Mouse (Mus musculus): ENCODE measurements at regions not wholly inside any gene's neighbourhood (a gene's known extent, or its start where the extent isn't known, plus 50 kb on each side); places are given as distances from the start of the nearest gene placed in this dataset.

DNA sequence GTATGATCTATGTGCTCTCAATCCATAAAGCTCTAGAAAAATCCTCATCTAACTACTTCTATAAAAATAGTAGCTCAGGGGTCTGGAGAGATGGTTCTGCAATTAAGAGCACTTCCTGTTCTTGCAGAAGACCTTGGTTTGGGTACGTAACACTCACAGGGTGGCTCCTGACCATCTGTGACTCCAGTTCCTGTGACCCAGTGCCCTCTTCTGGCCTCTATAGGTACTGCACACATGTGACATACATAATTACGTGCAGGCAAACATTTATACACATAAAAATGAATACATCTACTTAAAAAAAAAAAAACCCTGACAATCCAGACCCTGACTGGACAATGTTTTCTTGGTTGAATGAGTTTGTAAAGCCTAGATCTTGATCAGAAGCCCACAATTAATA is 347.2 kb upstream of the Tmpo start:
- no peaks in the 10 kb centered on the region for H3K36me3 ChIP-seq
- H3K4me3 ChIP-seq: no peak overlapping the region
- 0 out of 2 replicates have a peak, but pooled peaks cover 12% of the 10 kb centered on the region for H3K9me3 ChIP-seq (replicated peaks)
- WGBS (ENCODE audit: insufficient replicate concordance): 46% methylated on average over 2 of the region's 2 CpGs
- no peak for ATAC-seq
- H3K27me3 ChIP-seq (replicated peaks): no peaks in the 10 kb centered on the region
- no peak overlapping the region for H3K9ac ChIP-seq
- no peak overlapping the region for H3K27ac ChIP-seq
- no peaks in the 10 kb centered on the region for H3K4me1 ChIP-seq
- H3K4me2 ChIP-seq: no peak overlapping the region

DNA sequence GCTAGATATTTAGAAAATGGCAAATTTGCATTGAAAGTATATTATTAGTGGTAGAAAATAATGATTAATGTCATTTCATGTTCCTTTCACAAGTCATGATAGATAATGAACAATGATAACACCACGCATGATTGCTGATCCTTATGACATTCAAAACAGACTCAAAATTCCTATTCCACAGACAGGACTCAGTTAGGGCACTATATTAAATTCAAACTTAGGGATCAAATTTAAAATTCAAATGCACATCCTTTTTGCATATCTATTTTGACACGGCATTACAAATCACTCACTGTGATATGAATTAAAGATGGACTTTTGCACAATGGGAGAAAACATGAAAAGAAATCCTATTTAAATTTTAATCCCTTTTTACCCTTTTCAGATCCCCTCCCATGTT is 340.1 kb upstream of the Tmpo start:
- WGBS (ENCODE audit: insufficient replicate concordance): 86% methylated on average over 2 of the region's 2 CpGs
- Histone ChIP-seq H3K9ac (no peak overlapping the region), H3K36me3 (no peaks in the 10 kb centered on the region), H3K4me2 (no peak overlapping the region), H3K27ac (no peak overlapping the region), H3K27me3 (replicated peaks) (no peaks in the 10 kb centered on the region), H3K4me1 (no peaks in the 10 kb centered on the region), H3K4me3 (no peak overlapping the region), H3K9me3 (replicated peaks) (0 out of 2 replicates have a peak, but pooled peaks cover 6% of the 10 kb centered on the region)
- ATAC-seq: no peak

DNA sequence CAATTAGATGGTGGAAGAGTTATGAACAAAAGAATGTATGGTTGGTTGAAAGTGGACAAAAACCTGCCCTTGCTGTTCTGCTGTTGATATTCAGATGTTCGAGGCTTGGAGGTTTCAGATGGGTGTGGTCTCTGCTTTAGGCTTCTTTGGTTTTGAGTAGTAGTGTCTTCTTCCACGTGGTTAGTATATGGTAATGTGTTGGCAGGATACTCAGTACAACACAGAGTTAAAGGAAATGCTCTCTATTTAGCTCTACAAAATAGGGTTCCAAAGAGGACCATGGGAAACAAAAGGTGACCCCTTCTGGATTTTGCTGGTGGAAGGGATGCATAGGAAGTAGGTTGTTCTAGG is 333.9 kb upstream of the Tmpo start:
- Histone ChIP-seq H3K36me3 (no peaks in the 10 kb centered on the region), H3K9me3 (replicated peaks) (no peaks in the 10 kb centered on the region), H3K27ac (no peak overlapping the region), H3K4me1 (no peaks in the 10 kb centered on the region), H3K4me2 (no peak overlapping the region), H3K9ac (no peak overlapping the region), H3K27me3 (replicated peaks) (no peaks in the 10 kb centered on the region), H3K4me3 (no peak overlapping the region)
- WGBS (ENCODE audit: insufficient replicate concordance): 45% methylated on average over 2 of the region's 2 CpGs
- no peak for ATAC-seq

DNA sequence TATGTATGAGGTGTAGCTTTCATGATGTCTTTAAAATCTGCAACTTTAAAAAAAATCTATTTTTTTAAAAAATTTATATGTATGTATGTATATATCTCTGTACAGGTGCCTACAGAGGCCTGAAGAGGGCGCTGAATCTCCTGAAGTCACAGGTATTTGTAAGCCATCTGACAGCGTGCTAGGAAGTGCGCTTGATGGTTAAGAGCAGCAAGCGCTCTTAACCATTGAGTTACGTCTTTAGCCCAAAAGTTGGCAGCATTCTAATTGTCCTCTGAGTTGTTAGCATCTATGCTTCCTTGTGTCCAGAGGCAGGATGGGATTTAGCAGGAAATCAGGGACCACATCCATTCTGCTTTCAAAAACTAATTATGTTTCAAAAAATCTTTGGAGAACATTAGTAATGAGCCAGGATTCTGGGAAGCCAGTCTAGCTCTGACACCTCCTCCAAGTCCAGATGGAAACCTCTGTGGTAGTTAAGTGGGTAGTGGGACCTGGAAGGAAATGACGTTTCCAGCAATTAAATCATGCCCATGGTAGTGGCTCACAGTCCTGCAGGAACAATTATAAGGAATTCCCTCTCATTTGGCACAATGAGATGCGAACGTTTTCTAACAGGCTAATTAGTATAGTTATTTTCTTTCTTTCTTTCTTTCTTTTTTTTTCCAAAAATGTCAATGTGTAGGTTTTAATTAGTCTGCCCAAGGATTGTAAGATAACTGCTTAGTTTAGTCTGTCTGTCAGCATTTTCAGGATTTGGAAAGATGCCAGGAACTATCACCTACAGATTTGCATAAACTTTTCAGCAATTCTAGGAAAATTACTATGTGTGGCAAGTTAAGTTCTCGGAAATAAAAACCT is 333.3 kb upstream of the Tmpo start:
- Histone ChIP-seq H3K9ac (no peak overlapping the region), H3K27ac (no peak overlapping the region), H3K4me2 (no peak overlapping the region), H3K4me3 (no peak overlapping the region), H3K9me3 (replicated peaks) (no peaks in the 10 kb centered on the region), H3K4me1 (no peaks in the 10 kb centered on the region), H3K27me3 (replicated peaks) (no peaks in the 10 kb centered on the region), H3K36me3 (no peaks in the 10 kb centered on the region)
- ATAC-seq: no peak
- WGBS (ENCODE audit: insufficient replicate concordance): 66% methylated on average over 9 of the region's 9 CpGs

DNA sequence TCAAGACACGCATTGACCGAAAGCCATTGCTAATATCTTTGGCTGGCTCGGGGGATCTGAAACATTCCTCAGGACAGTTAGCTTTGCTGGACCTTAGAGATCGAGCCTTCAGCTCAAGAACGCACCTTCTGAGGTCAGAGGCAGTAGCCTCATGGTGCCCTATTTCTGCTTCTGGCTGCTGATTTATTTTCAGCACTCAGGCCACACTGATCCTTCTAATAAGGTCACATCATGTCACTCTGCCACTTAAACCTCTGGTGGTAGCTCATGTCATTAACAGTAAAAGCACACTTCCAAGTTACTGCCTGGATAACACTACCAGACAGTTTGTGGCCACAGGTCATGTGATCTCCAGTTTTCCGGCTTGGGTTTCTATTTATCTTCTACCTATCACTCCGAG is 325.9 kb upstream of the Tmpo start:
- no peak for ATAC-seq
- WGBS (ENCODE audit: insufficient replicate concordance): 70% methylated on average over 7 of the region's 7 CpGs
- Histone ChIP-seq H3K4me2 (no peak overlapping the region), H3K4me3 (no peak overlapping the region), H3K4me1 (no peaks in the 10 kb centered on the region), H3K9me3 (replicated peaks) (no peaks in the 10 kb centered on the region), H3K36me3 (no peaks in the 10 kb centered on the region), H3K27ac (no peak overlapping the region), H3K27me3 (replicated peaks) (no peaks in the 10 kb centered on the region), H3K9ac (no peak overlapping the region)

DNA sequence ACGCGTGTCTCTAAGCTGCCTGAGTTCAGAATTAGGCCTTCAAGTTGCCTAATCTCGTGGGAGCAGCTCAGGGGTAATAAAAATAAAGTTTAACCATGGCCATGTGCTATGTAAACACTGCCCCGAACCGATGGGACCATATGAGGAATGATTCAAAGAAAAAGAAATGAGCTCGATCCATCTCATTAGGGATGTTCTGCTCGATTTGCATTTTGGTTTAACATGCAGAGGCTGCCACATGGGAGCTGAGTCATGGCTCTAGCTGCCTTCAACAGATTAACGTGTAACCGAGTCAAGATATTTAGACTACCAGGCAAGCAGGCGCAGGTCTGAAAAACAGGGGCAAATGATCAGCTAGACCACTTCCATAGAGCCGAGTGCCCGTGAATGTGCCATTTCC is 323.8 kb upstream of the Tmpo start:
- ATAC-seq: no peak
- no peaks in the 10 kb centered on the region for H3K9me3 ChIP-seq (replicated peaks)
- WGBS (ENCODE audit: insufficient replicate concordance): 73% methylated on average over 12 of the region's 12 CpGs
- no peak overlapping the region for H3K4me3 ChIP-seq
- no peaks in the 10 kb centered on the region for H3K4me1 ChIP-seq
- H3K9ac ChIP-seq: no peak overlapping the region
- no peak overlapping the region for H3K4me2 ChIP-seq
- no peaks in the 10 kb centered on the region for H3K27me3 ChIP-seq (replicated peaks)
- H3K27ac ChIP-seq: no peak overlapping the region
- H3K36me3 ChIP-seq: no peaks in the 10 kb centered on the region

DNA sequence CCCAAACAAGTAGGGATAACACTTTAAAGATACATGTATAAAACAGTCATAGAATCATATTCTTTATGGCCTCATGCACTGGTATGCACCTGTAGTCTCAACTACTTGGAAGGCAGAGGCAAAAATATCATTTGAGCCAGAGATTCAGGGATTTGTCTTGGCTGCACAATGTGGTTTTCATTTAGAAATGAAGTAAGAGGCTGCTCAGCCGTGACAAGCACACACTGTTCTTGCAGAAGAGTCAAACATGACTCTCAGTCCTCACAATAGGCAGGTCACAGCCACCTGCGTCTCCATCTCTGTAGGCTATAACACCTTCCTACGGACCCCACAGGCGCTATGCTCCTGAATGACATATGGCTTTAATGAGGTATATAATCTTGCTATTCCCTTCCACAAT is 317.4 kb upstream of the Tmpo start:
- Histone ChIP-seq H3K4me1 (no peaks in the 10 kb centered on the region), H3K9ac (no peak overlapping the region), H3K4me3 (no peak overlapping the region), H3K9me3 (replicated peaks) (no peaks in the 10 kb centered on the region), H3K27me3 (replicated peaks) (no peaks in the 10 kb centered on the region), H3K36me3 (no peaks in the 10 kb centered on the region), H3K27ac (no peak overlapping the region), H3K4me2 (no peak overlapping the region)
- 63% methylated on average over 4 of the region's 4 CpGs for WGBS (ENCODE audit: insufficient replicate concordance)
- no peak for ATAC-seq

DNA sequence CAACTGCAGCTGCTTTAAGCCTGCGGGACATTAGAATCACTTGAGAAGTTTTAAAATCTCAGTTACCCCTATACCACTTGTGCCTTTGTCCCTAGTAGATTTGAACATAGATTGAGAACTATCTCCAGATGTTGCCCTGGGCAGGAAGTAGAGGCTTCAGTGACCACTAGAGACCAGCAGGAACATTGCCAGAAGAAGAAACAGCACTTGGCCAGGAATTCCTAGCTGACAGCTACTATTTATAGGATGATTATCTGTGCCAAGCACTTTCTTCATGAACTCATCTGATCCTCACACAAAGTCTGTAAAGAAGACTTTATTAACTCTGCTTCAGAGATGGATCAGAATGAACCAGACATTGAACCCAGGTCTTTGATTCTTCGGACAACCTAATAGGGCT is 283.6 kb upstream of the Tmpo start:
- H3K27ac ChIP-seq: no peak overlapping the region
- no peak overlapping the region for H3K4me3 ChIP-seq
- ATAC-seq: no peak
- no peaks in the 10 kb centered on the region for H3K36me3 ChIP-seq
- H3K27me3 ChIP-seq (replicated peaks): no peaks in the 10 kb centered on the region
- no peaks in the 10 kb centered on the region for H3K4me1 ChIP-seq
- H3K9ac ChIP-seq: no peak overlapping the region
- no peaks in the 10 kb centered on the region for H3K9me3 ChIP-seq (replicated peaks)
- WGBS (ENCODE audit: insufficient replicate concordance): 64% methylated on average over 2 of the region's 2 CpGs
- H3K4me2 ChIP-seq: no peak overlapping the region

DNA sequence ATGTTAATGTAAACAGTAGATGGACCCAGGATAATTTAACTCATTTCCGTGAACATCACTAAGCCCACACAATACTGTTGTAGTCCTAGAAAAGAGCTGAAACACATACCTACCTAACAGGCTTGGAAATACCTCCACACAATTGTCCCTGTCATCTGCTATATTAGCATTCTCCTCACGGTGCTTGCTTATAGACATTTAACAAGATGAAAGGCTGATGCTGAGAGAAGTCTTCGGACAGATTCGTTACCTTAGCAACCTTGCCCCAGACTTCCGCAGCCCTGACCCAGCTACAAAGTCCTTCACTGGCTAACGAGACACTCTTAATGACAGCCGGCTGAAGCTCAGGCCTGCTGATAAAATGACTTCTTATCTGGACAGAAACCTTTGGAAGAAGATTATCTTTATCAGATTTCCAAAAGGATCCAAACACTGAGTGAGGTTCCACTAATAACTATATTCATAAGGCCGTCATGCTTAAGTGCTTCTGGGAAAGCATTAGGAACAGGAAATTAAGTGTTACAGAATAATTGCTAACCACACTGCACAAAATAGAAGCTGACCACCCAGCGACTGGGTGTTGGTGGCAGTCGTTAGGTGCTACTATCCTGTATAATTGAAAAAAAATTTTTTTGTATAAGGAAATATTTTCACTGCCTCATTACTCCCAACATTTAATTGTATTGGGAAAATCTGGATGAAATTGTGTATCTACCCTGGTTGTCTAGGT is 267.0 kb upstream of the Tmpo start:
- Histone ChIP-seq H3K4me3 (no peak overlapping the region), H3K27me3 (replicated peaks) (no peaks in the 10 kb centered on the region), H3K9ac (no peak overlapping the region), H3K4me2 (no peak overlapping the region), H3K9me3 (replicated peaks) (no peaks in the 10 kb centered on the region), H3K27ac (no peak overlapping the region), H3K36me3 (no peaks in the 10 kb centered on the region), H3K4me1 (no peaks in the 10 kb centered on the region)
- no peak for ATAC-seq
- 56% methylated on average over 10 of the region's 10 CpGs for WGBS (ENCODE audit: insufficient replicate concordance)

DNA sequence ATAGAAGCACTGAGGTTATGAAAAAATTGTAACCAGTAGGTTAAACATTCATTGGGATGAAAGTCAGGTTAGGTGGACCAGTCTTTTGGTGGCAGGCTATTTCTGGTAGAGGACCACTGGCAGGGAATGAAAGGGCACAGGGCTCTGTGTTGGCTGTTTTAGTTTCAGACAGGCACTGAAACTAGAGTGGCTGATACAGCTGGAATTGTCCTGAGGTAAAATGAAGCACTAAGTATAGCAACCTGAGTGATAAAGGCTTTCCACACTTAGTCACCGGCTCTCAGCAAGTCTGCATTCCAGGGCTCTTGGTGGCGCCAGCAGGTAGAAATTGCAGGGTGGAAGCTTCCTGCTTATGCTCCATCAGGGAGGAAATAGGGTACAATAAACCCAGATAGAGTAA is 262.2 kb upstream of the Tmpo start:
- Histone ChIP-seq H3K4me1 (no peaks in the 10 kb centered on the region), H3K36me3 (no peaks in the 10 kb centered on the region), H3K4me3 (no peak overlapping the region), H3K9ac (no peak overlapping the region), H3K4me2 (no peak overlapping the region), H3K9me3 (replicated peaks) (no peaks in the 10 kb centered on the region), H3K27me3 (replicated peaks) (no peaks in the 10 kb centered on the region), H3K27ac (no peak overlapping the region)
- WGBS (ENCODE audit: insufficient replicate concordance): 44% methylated on average over 2 of the region's 2 CpGs
- ATAC-seq: no peak

DNA sequence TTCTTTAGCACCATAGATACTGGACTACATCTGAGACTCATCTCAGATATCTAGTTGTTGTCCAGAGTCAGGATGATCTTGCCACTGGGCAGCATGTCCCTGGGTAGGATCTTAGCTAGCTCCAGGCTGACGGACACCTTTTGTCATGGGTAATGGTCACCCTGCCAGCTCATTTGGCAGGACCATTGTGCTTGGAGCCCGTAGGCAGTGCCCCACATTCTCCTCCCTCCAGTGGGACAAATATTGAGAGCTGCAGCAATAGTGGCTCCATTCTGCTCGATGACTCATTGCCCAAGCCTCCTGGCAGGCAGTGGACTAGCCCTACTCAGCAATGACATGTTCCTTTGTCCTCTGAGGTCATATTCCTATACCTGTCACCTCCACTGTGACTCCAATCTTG is 258.9 kb upstream of the Tmpo start:
- no peak for ATAC-seq
- no peaks in the 10 kb centered on the region for H3K9me3 ChIP-seq (replicated peaks)
- no peak overlapping the region for H3K4me3 ChIP-seq
- 58% methylated on average over 3 of the region's 3 CpGs for WGBS (ENCODE audit: insufficient replicate concordance)
- no peak overlapping the region for H3K27ac ChIP-seq
- H3K36me3 ChIP-seq: no peaks in the 10 kb centered on the region
- H3K9ac ChIP-seq: no peak overlapping the region
- H3K27me3 ChIP-seq (replicated peaks): no peaks in the 10 kb centered on the region
- no peak overlapping the region for H3K4me2 ChIP-seq
- no peaks in the 10 kb centered on the region for H3K4me1 ChIP-seq

DNA sequence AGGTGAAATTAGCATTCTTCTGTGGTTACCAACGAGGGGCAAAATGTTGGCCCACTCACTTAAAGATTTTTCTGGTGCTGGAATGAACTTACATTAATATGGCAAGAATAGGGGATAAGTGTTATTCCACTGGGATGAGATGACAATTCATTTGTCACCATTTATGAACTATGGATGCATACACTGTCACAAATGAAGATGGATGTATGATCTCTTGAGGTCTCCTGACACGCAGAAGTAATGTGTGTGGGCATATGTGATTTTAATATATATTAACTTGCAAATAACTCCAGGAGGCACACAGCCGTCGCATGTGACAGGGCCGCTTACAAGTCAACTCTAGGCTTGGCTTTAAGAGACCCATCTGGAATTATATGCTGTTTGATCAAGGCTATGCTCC is 256.8 kb upstream of the Tmpo start:
- Histone ChIP-seq H3K4me2 (no peak overlapping the region), H3K4me1 (no peaks in the 10 kb centered on the region), H3K36me3 (no peaks in the 10 kb centered on the region), H3K27me3 (replicated peaks) (no peaks in the 10 kb centered on the region), H3K4me3 (no peak overlapping the region), H3K9me3 (replicated peaks) (no peaks in the 10 kb centered on the region), H3K9ac (no peak overlapping the region), H3K27ac (no peak overlapping the region)
- ATAC-seq: no peak
- WGBS (ENCODE audit: insufficient replicate concordance): 64% methylated on average over 5 of the region's 5 CpGs

Data from liver, embryonic 12.5 days (tissue).